Mouse (Mus musculus) cerebellum, adult 9-11 months (tissue): ENCODE measurements around the gene Irs2.

Source experiments
- DNase-seq: peaks from one replicate; pipeline ENCODE4 v3.0.0; 2022

Gene Irs2

GRCm38 (mm10) chr8:10980876-10981275, 27.4 kb downstream of the Irs2 start:
- no peak for DNase-seq

- no peak for DNase-seq
These were observed 28.3 kb downstream of the Irs2 start for GRCm38 (mm10) chr8:10979916-10980315.

- no peak for DNase-seq
These were observed 29.0 kb downstream of the Irs2 start for GRCm38 (mm10) chr8:10979196-10979794.

- peak; percentile 86 for DNase-seq
These were observed 29.9 kb downstream of the Irs2 start for GRCm38 (mm10) chr8:10978377-10978776.

DNA sequence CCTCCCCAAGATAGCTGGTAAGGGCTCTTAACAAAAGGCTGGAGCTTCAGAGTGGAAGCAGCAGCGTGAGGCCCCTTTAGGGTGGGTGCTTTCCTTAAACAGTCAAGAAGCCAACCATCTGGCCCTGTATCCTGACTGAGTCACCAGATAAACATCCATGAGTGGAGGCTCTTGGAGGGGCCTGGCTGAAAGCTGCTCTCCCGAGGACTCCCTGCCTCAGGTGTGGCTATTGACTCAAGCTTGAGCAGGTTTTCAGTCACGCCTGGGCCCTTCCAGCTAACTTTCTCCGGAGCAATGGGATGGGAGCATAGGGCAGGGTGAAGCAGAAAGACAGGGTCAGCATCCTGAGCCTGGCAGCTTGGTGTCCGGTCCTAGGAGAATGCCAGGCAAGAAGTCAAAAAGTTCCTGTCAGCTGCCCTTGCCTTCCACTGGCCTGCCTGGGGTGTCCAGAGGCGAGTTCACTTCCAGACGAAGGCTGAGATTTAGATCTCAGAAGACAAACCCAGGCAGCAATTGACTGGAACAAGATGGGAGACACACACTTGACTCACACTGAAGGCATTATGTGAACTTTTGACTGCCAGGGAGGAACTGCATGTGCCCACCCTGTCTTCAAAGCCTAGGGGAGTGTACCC, 30.4 kb downstream of the Irs2 start:
- DNase-seq: no peak

DNA sequence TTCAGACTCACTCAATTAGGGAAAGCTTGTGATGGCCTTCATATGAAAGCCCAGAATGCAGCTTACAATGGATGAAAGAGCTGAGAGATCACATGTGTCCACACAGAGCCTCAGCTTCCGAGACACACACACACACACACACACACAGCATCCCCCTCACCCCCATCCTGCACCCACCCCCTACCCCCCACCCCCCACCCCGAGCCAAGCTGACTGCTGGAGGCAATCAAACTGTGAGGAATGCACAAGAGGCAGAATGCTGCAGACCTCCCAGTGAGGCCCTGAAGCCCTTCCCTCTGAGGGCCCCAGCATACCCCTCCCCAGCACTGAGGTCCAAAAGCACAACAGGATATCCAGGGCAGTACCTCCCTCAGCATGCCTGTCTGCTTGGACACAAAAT, 33.6 kb downstream of the Irs2 start:
- DNase-seq: no peak

GRCm38 (mm10) chr8:10974126-10974525, 34.1 kb downstream of the Irs2 start:
- no peak for DNase-seq

GRCm38 (mm10) chr8:10972851-10973452, 35.3 kb downstream of the Irs2 start:
- no peak for DNase-seq

DNA sequence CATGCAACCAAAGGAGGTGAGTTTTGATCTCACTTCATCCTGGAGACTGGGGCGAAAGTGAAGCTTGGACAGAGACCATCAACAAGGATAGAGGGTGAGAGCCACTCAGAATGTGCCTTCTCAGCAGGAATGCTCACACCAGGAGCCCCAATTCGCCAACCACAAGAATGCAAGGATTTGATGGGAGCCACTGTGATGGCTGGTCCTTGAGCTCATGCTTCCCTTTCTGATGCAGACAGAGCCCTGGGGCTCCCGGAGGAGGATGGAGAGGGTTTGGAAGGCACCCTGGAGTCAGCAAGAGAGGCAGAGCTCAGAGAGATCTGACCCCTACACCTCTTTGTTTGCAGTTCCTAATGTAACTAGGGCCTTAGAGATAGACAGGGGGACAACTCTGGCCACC, 36.3 kb downstream of the Irs2 start:
- no peak for DNase-seq

- DNase-seq: no peak
These were observed 36.7 kb downstream of the Irs2 start for GRCm38 (mm10) chr8:10971509-10971908.

- no peak for DNase-seq
These were observed 37.5 kb downstream of the Irs2 start for GRCm38 (mm10) chr8:10970496-10971456.

DNA sequence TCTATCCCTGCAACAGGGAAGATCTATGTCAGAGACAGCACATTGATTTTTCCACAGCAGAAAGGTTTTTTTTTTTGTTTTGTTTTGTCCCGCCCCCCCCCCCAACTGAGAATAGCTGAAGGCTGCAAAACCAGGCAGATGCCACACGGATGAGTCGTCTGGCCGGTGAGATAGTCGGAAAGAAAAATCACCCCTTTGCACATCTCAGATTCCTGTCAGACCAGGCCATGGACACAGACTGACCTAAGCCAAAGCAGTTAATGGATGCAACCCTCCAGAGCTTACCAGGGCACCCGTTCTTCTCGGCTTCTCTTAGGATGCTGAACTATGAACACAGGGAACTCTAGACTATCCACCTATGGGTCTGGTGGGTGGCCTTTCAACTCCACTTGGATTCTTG, 39.6 kb downstream of the Irs2 start:
- DNase-seq: no peak

- DNase-seq: no peak
These were observed 42.7 kb downstream of the Irs2 start for GRCm38 (mm10) chr8:10965401-10966117.

DNA sequence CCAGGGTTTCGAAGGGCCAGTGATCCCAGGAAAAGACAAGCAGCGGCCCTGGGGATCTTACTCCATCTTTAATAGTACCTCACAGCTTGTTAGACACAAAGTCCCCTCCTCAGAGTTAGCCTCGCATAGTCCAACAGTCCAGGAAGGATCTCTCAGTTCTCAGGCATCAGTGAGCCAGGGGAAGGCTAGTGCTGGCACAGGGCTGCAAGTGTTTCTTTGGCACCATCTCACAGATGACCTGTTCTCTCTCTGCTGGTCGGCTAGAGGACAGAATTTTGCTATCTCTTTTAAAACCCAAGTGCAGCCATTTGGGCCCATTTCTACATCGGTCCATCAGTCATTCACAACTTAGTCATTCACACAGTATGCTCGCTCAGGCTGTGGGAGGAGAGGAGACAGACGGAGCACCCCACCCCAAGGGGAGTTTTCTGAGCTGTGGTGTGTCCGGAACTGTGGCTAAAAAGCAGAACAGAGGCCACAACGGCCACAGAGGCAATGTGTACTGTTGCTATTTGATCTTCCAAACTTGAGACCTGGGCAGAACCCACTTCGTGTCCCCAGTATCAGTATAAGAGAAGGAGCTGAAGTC, 43.7 kb downstream of the Irs2 start:
- no peak for DNase-seq

GRCm38 (mm10) chr8:10961989-10962388, 46.3 kb downstream of the Irs2 start:
- no peak for DNase-seq

GRCm38 (mm10) chr8:10960277-10960819, 47.9 kb downstream of the Irs2 start:
- DNase-seq: peak; percentile 29

GRCm38 (mm10) chr8:10957292-10957955, 50.8 kb downstream of the Irs2 start:
- DNase-seq: no peak

GRCm38 (mm10) chr8:10953346-10954053, 54.8 kb downstream of the Irs2 start:
- DNase-seq: peak; percentile 33

- DNase-seq: no peak
These were observed 55.6 kb downstream of the Irs2 start for GRCm38 (mm10) chr8:10952706-10953105.

DNA sequence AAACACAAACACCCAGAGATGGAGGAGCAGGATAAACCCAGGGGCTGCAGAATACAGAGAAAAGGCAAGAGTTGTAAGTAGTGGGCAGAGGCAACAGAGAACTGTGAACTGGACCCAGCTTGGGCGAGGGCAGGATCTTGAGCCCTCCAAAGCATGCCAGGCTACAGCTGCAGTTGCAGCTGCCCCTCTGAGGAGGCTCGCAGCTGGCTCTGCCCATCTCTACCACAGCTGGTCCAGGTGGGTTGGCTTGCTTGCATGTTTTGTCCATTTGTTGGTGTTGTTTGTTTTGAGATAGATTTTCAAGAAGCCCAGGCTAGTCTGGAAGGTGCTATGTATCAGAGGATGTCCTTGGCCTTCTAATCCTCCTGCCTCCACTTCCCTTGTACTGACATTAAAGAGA, 56.0 kb downstream of the Irs2 start:
- no peak for DNase-seq

DNA sequence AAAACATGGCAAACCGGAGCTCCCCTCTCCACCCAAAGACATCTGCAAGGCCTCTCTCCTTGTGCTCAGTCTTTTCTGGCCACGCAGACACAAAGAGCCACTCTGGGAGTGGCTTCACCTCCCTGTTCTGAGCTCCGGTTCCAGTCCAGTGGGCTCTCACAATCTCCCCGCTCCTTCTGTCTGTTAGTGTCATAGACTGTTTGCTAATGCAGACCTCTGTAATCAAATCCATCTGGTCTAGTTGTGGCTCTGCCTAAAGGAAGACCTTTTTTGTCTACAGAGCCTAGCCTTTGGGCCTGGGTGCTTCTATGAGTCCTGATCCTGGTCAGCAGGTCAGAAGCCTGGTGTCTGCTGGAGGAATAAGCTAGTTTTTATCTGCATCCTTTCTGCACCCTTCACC, 56.7 kb downstream of the Irs2 start:
- DNase-seq: no peak
